Mouse (Mus musculus) ES-Bruce4 (cell line): Measurements from ENCODE around the gene Mib2.

ENCODE experiments used
- CTCF ChIP-seq: IDR thresholded peaks from one replicate; pipeline ENCODE4 v1.8.1; 2011; ENCODE audit warnings: low read depth, low read length
- POLR2A ChIP-seq: IDR thresholded peaks from one replicate; pipeline ENCODE4 v1.8.1; 2011; ENCODE audit warnings: low read length; ENCODE audit not compliant: insufficient read depth

- no peak for TF ChIP-seq CTCF
- TF ChIP-seq POLR2A: no peak
Measured at GRCm38 (mm10) chr4:155666903-155667302, 2.1 kb downstream of the Mib2 start.
